Mouse (Mus musculus): Measurements from ENCODE around the gene Ifit2.
"Not testable (repeated sequence)": the region's sequence is repeated elsewhere in the genome, so short reads cannot be mapped to it uniquely, and the experiment has no call there.

Gene Ifit2

GRCm38 (mm10) chr19:34547976-34548375, 2.5 kb upstream of the Ifit2 start:
- DNase-seq (ENCODE audit: low read depth, low spot score), result no peak

- no peak for DNase-seq (ENCODE audit: low read depth, low spot score)
These were observed 325 bp upstream of the Ifit2 start for GRCm38 (mm10) chr19:34550205-34550533.

- no peak for DNase-seq (ENCODE audit: low read depth, low spot score)
These were observed 1.5 kb downstream of the Ifit2 start for GRCm38 (mm10) chr19:34551981-34552380.

- DNase-seq (ENCODE audit: low read depth, low spot score), result no peak
These were observed 2.5 kb downstream of the Ifit2 start for GRCm38 (mm10) chr19:34553021-34553420.

GRCm38 (mm10) chr19:34553522-34553921, 3.0 kb downstream of the Ifit2 start:
- no peak for DNase-seq (ENCODE audit: low read depth, low spot score)

GRCm38 (mm10) chr19:34554061-34554460, 3.6 kb downstream of the Ifit2 start:
- DNase-seq (ENCODE audit: low read depth, low spot score), result no peak

- DNase-seq (ENCODE audit: low read depth, low spot score), result no peak
These were observed 6.1 kb downstream of the Ifit2 start for GRCm38 (mm10) chr19:34556621-34557020.

- DNase-seq (ENCODE audit: low read depth, low spot score), result no peak
These were observed 12.1 kb downstream of the Ifit2 start for GRCm38 (mm10) chr19:34562556-34562955.

GRCm38 (mm10) chr19:34566178-34566784, 15.8 kb downstream of the Ifit2 start:
- no peak for DNase-seq (ENCODE audit: low read depth, low spot score)

GRCm38 (mm10) chr19:34568988-34569895, 18.7 kb downstream of the Ifit2 start:
- DNase-seq (ENCODE audit: low read depth, low spot score), result no peak

- DNase-seq (ENCODE audit: low read depth, low spot score), result no peak
These were observed 19.5 kb downstream of the Ifit2 start for GRCm38 (mm10) chr19:34569896-34570476.

- no peak for DNase-seq (ENCODE audit: low read depth, low spot score)
These were observed 20.6 kb downstream of the Ifit2 start for GRCm38 (mm10) chr19:34571080-34571479.

GRCm38 (mm10) chr19:34573650-34574049, 23.2 kb downstream of the Ifit2 start:
- DNase-seq (ENCODE audit: low read depth, low spot score), result no peak

GRCm38 (mm10) chr19:34577121-34577520, 26.6 kb downstream of the Ifit2 start:
- no peak for DNase-seq (ENCODE audit: low read depth, low spot score)

GRCm38 (mm10) chr19:34582696-34583095, 32.2 kb downstream of the Ifit2 start:
- DNase-seq (ENCODE audit: low read depth, low spot score), result not testable (repeated sequence)

GRCm38 (mm10) chr19:34583126-34583766, 32.8 kb downstream of the Ifit2 start, which contains the start of gene Ifit3:
Gene Ifit3 (plus strand): TSS chr19:34583531.
- DNase-seq (ENCODE audit: low read depth, low spot score), result not testable (repeated sequence)

GRCm38 (mm10) chr19:34585740-34586458, 35.4 kb downstream of the Ifit2 start:
- DNase-seq (ENCODE audit: low read depth, low spot score), result not testable (repeated sequence)

- DNase-seq (ENCODE audit: low read depth, low spot score), result not testable (repeated sequence)
These were observed 37.6 kb downstream of the Ifit2 start for GRCm38 (mm10) chr19:34587898-34588692.

- DNase-seq (ENCODE audit: low read depth, low spot score), result no peak
These were observed 38.5 kb downstream of the Ifit2 start for GRCm38 (mm10) chr19:34588959-34589358.

GRCm38 (mm10) chr19:34593456-34593855, 43.0 kb downstream of the Ifit2 start:
- no peak for DNase-seq (ENCODE audit: low read depth, low spot score)

- DNase-seq (ENCODE audit: low read depth, low spot score), result not testable (repeated sequence)
These were observed 44.0 kb downstream of the Ifit2 start for GRCm38 (mm10) chr19:34594523-34594922.

Measured in retina, adult 2 months (tissue).